Mouse (Mus musculus) CD4-positive, CD25-positive, alpha-beta regulatory T cell, adult 4 months (primary cell): Measurements from ENCODE around the gene Zeb2. TPM values are rescaled to one million over a fixed set of nuclear protein-coding genes. Genes with fewer than 3 reads are reported as not detected.

ENCODE experiments used
- ATAC-seq: one replicate; pipeline ENCODE4 v1.8.0; 2017
- polyA plus RNA-seq, 2 experiments: library from polyadenylated mRNA; unstranded; fragments of 100-300 nt; shearing (Covaris generic); gene quantifications; one replicate each; pipeline ENCODE4 v1.2.1; 2017

The Zeb2 gene
- polyA plus RNA-seq, 2 experiments from 2014 or later = 0.71 to 2.3 TPM

DNA sequence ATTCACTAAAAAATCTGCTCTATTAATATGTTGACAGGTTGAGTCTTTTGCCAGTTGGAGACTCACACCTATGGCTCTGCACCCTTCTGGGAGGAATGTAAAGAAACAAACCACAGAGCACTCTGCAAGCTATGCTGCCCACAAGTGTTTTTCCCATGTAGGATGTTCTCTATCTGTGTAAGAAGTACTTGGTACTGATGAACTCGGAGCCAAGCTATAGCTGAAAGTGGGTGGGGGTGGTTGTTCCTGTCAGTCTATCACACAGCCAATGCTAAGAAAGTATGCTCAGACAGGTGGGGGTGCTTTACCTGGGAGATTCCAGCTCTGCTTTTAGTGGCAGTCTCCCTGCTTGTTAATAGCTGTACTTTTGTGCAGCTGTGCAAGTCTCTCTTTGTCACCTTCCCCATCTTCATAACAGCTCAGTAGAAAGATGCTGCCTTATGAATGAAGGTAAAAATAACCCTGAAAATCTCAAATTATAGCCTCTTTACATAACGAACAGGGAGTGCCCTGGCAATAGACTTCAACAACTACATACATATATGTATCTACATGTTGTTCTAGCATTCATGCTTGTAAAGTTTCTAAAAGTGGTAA, 22.7 kb downstream of the Zeb2 start:
- ATAC-seq = no peak

GRCm38 (mm10) chr2:45093479-45093878, 23.7 kb downstream of the Zeb2 start:
- no peak for ATAC-seq

- no peak for ATAC-seq
These were observed 24.5 kb downstream of the Zeb2 start for GRCm38 (mm10) chr2:45092654-45093053.

- no peak for ATAC-seq
These were observed 26.5 kb downstream of the Zeb2 start for GRCm38 (mm10) chr2:45090529-45091297.

GRCm38 (mm10) chr2:45089251-45089530, 28.0 kb downstream of the Zeb2 start:
- ATAC-seq = no peak

GRCm38 (mm10) chr2:45088435-45089250, 28.6 kb downstream of the Zeb2 start:
- no peak for ATAC-seq

DNA sequence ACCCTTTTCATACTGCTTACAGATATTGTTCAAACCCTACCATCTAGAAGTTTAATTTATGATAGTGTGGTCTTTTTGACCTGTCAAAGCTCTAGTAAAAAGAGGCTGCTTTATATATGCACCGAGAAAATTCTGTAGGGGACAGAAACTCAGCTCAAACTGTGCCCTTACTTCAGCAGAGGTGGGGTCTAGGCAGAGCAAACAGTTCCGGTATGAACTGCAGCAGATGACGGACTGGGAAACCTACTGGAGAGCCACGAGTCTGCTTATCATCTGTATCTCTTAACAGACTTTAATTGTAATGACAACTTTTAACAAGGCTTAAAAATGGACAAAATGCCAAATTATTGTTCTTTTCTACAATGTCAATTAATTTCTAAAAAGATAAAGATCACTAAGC, 30.0 kb downstream of the Zeb2 start:
- ATAC-seq = no peak

DNA sequence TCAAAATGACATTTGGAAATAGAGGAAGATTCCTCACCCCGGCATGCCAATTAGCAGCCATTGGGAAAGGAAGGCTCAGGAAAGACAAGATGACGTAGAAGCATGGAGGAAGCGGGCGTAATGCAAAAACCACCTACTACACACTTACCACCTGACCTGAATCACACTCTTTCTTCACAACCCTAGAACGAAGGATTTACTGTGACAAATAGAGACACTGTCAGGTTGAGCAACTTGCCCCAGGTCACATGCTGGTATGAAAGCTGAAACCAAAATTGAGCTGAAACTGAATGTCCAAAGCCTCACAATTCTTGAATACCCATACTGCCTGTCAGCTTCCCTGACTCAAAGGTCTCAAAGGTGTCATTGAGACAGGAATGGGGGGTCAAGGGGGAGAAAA, 31.5 kb downstream of the Zeb2 start:
- ATAC-seq = no peak

DNA sequence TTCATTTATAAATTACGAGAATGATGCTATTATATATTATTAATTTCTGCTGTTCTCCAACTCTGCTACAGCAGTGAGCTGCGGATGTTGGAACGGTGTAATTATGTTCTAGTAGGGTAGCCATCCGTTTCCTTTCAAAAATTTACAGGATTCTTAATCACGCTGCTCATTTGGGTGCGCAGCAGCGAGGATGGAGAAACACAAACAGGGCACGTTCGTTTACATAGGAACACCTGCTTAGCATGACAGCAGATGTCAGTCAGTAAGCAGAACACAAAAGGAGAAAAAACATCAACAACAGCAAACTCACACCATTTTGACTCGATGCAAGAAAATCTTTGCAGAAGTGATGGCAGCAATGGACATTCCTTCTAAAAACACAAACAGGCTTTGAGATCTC, 34.2 kb downstream of the Zeb2 start:
- no peak for ATAC-seq

GRCm38 (mm10) chr2:45081559-45081958, 35.6 kb downstream of the Zeb2 start:
- no peak for ATAC-seq

DNA sequence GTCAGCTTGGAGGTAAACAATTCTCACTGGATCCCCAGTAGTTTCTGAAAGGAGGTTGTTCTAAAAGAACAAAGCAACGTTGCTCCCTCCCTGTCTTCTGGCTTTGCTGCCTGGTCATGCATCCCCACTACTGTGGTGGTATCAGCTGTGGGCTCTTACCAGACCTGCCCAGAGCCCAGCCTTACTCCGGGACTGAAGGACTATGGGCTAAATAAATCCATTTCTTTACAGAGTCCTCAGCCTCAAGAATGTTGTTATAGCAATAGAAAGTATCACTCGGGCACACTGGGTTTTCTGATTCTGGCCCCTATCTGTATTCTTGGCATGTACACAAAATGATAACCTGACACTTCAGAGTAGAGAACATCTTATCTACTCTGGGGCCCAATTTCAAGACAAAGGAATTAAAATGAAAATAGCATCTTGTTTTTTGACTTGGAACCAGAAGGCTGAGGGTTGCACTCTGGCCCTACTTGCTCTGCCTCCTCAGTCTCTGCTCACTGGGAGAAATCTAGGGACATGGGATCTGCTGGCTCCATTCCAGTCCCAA, 39.2 kb downstream of the Zeb2 start:
- no peak for ATAC-seq

DNA sequence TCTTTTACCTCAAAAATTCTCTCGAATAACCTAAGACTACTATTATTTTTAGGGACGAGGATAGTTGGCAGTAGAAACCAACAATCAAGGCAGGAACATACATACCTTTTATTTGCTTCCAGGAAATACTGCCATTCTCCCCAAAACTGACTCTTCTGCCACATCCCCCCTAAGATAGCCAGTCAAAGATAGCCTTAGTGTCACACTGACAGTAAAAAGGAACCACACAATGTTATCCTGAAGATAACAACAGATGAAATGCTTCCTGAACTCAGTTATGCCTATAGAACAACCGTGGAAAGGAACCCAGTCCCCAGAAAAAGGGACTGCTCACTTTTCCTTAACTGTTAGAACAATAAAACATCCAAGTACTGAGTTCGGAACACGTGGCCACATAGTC, 39.8 kb downstream of the Zeb2 start:
- no peak for ATAC-seq

GRCm38 (mm10) chr2:45073025-45073424, 44.2 kb downstream of the Zeb2 start:
- ATAC-seq = no peak

GRCm38 (mm10) chr2:45071296-45071695, 45.9 kb downstream of the Zeb2 start:
- ATAC-seq = no peak

DNA sequence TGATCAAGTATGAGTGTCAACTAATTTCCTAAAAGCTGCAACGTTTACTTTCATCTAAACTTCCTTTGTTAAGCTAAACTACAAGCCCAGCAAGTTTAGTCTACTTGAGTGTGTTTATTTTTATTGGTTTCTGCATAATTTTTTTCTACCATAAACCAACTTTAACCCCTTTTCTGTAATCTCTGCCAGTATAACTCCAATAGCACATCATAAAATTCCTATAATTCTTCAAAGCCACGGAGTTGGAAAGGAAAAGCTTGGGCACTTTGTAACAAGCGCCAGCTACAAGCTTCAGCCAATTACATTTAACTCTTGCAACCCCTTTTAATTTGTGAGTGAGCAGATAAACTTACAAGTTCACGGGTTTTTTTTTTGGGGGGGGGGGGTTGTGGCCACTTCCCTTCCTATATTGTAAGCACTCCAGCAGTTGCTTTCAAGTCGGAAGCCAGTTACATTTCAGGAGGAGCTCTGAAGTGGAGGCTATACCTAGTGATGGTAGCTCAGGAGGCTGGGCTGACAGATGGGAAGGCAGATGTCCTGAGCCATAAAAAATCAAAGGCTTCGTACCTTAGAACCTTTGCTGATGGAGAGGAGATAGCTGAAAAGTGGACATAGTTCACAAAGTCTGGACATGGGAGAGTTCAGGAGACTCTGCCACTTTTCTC, 46.5 kb downstream of the Zeb2 start:
- ATAC-seq = no peak

GRCm38 (mm10) chr2:45068792-45069550, 48.2 kb downstream of the Zeb2 start:
- ATAC-seq = no peak

GRCm38 (mm10) chr2:45067116-45067515, 50.1 kb downstream of the Zeb2 start:
- ATAC-seq = no peak

DNA sequence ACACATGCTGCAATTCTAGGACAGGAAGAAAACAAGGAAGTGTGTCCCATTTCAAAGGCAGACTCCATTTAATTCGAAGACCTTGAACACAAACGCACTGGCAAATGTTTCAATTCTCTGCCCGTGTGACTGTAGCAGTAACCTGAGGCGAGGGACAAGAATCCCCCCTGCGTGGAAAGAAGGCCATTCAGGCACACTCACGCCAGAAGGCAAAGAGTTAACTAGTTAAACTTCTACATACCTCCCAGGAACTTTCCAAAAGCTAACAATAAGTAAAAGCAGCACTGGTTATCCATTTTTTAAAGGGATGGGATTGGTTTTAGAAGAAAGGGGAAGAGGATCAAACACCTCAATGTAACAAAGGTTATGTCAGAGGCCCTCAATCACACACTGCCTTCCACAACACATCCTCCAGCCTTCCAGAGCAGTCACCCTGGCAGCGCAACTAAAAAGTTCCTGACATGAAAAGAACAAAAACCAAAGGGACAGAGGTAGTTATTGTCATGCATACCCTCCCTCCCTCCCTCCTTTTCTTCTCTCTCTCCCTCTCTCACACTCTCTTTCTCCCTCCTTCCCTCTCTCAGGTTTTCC, 53.8 kb downstream of the Zeb2 start:
- ATAC-seq = no peak

DNA sequence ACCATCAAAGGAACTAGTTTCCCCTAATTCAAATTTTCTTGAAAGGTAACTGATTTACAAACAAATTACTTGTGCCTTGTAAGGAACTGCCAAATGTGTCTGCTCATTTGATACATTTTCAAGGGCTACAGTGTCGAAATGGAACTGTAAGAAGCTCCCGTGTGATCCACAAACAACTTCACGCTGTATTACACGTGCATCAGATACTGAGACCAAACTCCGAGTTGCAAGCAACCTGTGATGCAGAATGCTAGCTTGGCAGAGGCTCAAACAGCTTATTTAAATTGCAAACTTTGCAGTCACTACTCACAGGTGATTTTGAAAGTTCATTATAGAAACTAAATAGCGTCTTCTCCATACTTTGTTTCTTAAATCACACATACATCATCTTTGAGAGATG, 55.1 kb downstream of the Zeb2 start:
- ATAC-seq = no peak

GRCm38 (mm10) chr2:45060768-45061167, 56.4 kb downstream of the Zeb2 start:
- ATAC-seq = no peak

DNA sequence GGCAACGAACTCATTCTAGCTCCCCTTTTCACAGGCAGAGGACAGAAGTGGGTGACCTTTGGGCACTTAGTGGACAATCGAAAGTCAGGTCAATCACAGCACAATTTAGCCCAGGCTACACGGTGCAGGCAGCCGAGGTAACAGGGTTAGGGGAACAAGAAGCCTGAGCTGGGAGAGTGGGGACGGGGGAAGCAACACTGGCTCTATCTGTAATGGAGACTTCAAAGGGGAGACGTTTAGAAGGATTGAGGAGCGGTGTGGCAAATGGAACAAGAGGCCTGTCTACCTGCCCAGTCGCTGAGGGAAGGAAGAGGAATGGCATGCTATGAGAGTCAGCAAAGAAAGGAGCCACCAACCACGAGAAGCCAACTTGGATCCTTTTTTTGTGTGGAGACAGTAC, 57.0 kb downstream of the Zeb2 start:
- ATAC-seq = no peak

GRCm38 (mm10) chr2:45059599-45059998, 57.6 kb downstream of the Zeb2 start:
- no peak for ATAC-seq
